Mouse (Mus musculus): Measurements from ENCODE around the gene Acpp.

Acpp gene

GRCm38 (mm10) chr9:104305333-104306111 lies 32.0 kb downstream of the Acpp start:
- DNase-seq (ENCODE audit: extremely low spot score, low spot score): no peak

DNA sequence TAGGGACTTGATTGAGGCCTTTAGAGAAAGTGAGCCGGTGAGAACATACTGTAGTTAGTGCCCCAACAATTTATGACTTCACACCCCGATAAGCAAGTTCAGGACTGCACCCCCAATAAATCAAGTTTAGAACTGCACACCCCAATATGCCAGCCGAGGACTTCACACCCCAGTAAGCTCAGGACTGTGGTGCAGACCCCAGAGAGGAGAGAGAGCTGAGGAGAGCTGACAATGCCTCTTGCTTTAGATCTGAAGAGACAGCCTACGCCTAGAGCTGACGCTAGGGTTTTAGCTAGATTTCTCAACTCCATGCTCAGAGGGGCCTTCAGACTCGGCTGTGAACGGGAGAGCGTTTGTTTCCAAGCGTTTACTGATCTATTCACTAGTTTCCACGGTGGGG lies 32.7 kb downstream of the Acpp start:
- no peak for DNase-seq (ENCODE audit: extremely low spot score, low spot score)

GRCm38 (mm10) chr9:104304376-104304775 lies 33.2 kb downstream of the Acpp start:
- DNase-seq (ENCODE audit: extremely low spot score, low spot score): no peak

GRCm38 (mm10) chr9:104300569-104300968 lies 37.0 kb downstream of the Acpp start:
- DNase-seq (ENCODE audit: extremely low spot score, low spot score): no peak

DNA sequence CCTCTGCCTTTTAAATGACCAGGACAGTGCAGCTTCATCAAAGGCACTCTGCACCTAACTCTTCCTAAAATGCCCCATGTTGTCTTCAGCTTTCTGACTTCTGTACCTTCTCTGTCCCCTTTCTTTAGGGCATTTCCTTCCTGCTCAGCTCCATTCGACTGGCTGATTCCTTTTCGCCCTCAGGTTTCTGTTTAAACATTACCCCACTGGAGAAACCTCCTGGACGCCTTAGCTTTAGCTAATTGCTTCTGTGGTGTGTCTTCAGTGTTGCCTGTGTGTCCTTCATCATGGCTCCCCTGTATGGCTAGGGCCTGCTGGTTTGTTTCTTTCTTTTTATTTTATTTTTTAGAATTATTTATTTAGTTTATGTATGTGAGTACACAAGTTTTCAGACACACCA lies 40.5 kb downstream of the Acpp start:
- DNase-seq (ENCODE audit: extremely low spot score, low spot score): no peak

GRCm38 (mm10) chr9:104284934-104285333 lies 52.6 kb downstream of the Acpp start:
- DNase-seq (ENCODE audit: extremely low spot score, low spot score): no peak

- no peak for DNase-seq (ENCODE audit: extremely low spot score, low spot score)
These were observed 55.0 kb downstream of the Acpp start for GRCm38 (mm10) chr9:104282536-104282935.

GRCm38 (mm10) chr9:104281737-104282136 lies 55.8 kb downstream of the Acpp start:
- DNase-seq (ENCODE audit: extremely low spot score, low spot score): no peak

DNA sequence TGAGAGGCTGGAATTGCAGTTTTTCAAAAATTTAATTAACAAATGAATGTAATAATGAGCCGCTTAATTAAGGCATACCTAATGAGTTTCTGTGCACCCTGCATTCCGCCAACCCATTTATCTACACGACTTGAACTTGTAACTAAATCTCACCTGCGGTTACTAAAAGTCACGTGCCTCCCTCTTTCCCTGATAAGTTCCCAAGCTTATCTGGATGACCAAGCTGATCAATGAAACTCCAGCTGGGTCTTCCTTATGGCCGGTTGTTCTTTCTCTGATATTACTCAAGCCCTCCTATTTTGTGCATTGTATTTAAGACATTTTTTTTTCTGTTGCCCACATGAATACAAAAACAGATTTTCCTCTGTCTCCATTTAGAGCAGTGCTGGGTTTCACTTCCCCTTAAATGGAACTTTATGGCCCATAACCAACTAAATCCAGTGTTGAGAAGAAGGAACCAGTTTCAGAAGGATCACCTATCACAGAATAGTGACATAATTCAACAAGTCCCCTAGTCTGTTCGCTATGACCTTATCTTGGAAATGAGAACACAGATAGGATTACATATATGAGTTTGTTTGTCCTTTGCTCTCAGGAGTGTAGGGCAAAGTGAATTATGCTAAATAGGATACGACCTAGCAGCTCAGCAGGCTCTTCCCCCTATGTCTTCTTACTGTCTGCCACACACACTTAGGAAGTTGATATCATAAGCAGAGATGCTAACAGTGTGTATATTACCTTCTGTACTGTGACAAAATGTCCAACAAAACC lies 56.6 kb downstream of the Acpp start:
- no peak for DNase-seq (ENCODE audit: extremely low spot score, low spot score)

DNA sequence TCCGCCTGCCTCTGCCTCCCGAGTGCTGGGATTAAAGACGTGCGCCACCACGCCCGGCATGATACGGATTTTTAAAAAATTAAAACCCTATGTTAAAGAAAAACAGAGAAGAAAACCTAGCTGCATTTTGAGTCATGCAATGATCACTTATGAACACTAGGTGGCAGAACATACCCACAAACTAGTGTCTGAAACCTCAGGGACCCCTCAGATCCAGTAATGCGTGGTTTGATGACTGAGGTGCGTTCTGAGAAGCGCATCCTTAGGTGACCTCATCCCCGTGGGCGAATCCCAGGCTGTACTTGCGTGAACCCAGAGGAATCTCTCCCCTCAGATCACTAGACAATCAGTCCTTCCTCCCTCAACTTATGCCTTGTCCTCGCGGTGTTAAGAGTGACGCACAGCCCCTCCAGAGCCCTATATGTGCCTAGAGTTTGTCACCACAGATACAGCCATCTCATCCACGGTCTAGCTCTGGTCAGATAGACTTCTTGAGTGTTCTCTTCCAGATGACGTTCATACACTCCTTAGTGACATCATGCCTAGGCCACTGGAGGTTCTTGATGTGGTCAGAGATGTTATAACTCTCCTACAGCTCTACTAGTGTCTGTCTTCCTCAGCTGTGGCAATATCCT lies 59.9 kb downstream of the Acpp start:
- DNase-seq (ENCODE audit: extremely low spot score, low spot score): peak; percentile 22

DNA sequence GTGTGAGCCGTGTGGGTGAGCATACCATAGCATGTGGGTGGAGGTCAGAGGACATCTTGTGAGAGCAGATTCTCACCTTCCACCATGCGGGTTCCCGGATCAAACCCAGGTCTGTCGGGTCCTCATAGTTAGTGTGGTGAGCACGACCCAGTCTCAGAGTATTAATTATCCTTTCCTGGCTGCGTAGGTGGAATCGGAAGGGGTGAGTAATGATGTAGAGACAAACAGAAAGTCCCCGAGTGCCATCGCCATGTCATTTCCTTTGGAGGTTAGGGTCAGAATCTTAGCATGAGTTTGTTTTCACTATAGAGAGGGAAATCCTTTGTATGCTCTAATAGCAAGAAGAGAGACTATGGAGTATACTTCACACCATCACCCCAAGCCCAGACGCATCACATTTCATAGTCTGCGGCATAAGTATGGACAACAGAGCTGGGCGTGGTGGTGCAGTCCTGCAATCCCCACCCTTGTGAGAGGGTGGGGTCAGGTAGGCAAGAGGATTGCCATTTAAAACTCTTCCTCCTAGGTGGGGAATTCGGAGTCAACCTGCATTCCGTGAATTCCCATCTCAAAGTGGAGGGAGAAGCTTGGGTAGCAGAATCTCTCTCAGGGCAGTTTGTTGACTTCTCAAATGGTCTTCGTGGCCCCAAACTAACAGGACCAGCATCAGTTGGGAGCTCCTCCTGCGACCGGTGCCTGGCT lies 62.3 kb downstream of the Acpp start:
- DNase-seq (ENCODE audit: extremely low spot score, low spot score): no peak

GRCm38 (mm10) chr9:104272057-104272456 lies 65.5 kb downstream of the Acpp start:
- DNase-seq (ENCODE audit: extremely low spot score, low spot score): no peak

DNA sequence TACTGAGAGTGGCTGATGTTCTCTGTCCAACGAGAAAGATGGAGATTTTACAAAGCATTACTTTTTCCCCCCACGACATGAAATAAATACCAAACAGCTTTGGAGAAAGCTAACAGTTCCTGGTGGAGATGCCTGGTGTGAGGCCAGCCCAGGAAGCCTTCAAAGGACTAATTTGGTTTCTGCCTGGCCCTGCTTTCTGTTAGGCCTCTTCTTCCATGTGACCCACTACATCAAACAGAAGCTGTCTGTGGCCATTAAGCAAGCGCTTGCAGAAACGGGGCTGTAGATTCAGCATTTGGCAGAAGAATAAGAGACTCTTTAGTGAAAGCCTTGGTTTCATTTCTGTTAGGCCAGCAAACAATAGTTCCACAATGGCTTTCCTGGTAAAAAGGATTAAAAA lies 65.9 kb downstream of the Acpp start:
- DNase-seq (ENCODE audit: extremely low spot score, low spot score): no peak

DNA sequence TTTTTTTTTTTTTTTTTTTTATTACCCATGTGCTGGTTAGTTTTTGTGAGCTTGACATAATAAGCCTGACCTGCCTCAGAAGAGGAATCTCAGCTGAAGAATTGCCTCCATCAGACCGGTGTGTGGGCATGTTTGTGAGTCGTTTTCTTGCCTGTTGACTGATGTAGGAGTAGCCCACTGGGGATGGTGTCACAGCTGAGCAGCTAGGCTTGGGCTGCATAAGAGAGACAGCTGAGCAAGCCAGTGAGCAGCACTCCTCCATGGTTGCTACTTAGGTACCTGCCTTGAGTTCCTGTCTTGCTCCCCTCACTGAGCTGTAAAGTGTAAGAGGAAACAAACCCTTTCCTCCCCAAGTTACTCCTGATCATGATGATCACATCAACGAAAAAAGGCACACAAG lies 67.6 kb downstream of the Acpp start:
- no peak for DNase-seq (ENCODE audit: extremely low spot score, low spot score)

DNA sequence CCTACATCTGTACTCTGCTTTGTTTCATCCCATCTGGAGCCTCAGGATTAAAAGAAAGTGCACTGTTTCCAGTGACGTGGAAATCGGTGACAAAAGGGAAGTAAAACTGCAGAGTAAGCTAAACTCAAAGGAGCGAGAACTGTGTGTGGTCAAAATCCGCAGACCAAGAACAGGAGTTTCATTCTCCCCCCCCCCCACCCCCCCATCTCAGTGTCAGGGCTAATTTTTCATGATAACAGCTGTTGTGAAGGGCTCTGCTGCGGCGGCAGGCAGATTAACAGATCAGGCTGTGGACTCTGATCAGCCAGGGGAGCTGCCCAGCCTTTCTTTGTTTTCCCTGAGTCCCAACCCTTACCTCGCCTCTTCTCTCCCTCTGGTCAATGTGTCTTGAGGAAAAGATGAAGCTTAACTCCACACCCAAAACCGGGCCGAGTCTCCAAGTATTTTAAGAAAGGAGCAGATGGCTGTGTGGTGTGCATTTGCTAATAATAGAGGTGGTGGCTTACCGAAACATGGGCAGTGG lies 68.1 kb downstream of the Acpp start:
- DNase-seq (ENCODE audit: extremely low spot score, low spot score): no peak

DNA sequence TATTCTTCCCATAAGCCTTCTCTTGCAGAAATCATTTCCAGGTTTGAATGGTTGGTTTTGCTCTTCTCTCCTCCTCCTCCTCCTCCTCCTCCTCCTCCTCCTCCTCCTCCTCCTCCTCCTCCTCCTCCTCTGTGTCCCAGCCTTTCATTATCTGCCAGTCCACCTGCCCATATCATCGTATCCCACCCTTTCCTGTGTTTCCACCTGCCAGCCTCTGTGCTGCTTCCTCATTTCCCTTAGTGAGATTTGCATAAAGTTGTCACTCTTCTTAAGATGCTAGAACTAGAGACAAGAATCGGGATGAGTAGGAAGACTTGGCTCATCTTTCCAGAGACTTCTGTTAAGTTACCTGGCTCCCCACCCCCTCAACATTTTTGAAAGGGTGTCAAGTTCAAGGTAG lies 73.0 kb downstream of the Acpp start:
- no peak for DNase-seq (ENCODE audit: extremely low spot score, low spot score)

GRCm38 (mm10) chr9:104262823-104263352 lies 74.7 kb downstream of the Acpp start, which contains the start of gene Dnajc13:
Gene Dnajc13, minus strand, starts transcription at chr9:104262930.
- peak; percentile 98 for DNase-seq (ENCODE audit: extremely low spot score, low spot score)

GRCm38 (mm10) chr9:104262016-104262762 lies 75.4 kb downstream of the Acpp start:
- DNase-seq (ENCODE audit: extremely low spot score, low spot score): peak; percentile 19

- no peak for DNase-seq (ENCODE audit: extremely low spot score, low spot score)
These were observed 77.2 kb downstream of the Acpp start for GRCm38 (mm10) chr9:104260306-104260705.

- no peak for DNase-seq (ENCODE audit: extremely low spot score, low spot score)
These were observed 81.5 kb downstream of the Acpp start for GRCm38 (mm10) chr9:104256085-104256484.
